Mouse (Mus musculus) E14TG2a.4 (cell line): ENCODE results near the gene Fbxo4.

Experiments
- CTCF ChIP-seq: conservative IDR thresholded peaks from 2 replicates; pipeline ENCODE4 v1.5.1; 2014; ENCODE audit warnings: low read length
- POU5F1 ChIP-seq: IDR thresholded peaks from 2 replicates; pipeline ENCODE4 v1.6.1; 2014; ENCODE audit warnings: low read length, borderline replicate concordance

- TF ChIP-seq CTCF (no peak), POU5F1 (no peak)
These were observed 3.4 kb upstream of the Fbxo4 start for GRCm38 (mm10) chr15:3982732-3983131.
